In the genomic region with DNA sequence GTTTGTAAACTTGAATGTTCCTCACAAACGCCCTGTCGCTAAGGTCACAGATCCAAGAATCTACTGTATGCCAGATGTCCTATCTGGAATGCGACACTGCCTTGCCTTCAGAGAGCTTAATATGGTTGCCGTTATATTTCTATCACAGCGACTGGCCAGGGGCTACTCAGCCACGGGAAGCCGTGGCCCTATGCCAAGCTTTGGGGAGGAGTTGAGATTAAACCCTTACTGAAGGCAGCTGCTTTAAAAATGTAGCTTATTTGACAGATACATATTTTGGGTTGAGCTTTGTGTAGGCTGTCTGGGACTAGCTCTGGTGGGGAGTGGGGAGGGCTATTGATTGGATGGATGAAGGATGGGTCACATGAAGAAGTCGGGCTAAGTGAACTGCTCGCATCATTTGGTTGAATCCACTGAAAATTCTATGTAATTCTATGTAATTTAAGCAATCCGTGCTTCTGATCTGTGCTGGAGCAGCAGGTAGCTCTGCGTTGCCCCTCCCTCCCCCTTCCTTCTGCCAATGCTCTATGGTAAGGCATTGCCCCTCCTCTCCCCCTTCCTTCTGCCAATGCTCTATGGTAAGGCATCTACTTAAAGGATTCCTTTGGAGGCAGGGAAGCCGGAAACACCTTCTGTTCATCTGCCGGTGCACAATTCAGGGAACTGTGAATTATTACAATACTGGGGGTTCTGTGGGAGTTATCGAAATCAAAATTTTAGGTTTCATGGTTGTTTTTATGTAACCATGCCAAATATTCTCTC, we compare ENCODE assay signal across 10 mouse cellular contexts. TPM values are rescaled to one million over a fixed set of nuclear protein-coding genes. Genes with fewer than 3 reads are reported as not detected.
DNase-seq lines count a peak whose midpoint lies in the region; ATAC-seq and TF ChIP-seq lines count a peak whose summit lies in the region.
"Had no signal": no experiment of that assay in that cellular context is flagged by ENCODE, and none has a peak within 500 bp of the region (broad histone marks: within the 10 kb centered on the region; RNA-seq: fewer than 3 reads in every experiment).

No protein-coding gene starts in this region.

- H3K9ac ChIP-seq in lung, postnatal 0 days (replicated peaks; ENCODE audit: low read depth): no peak overlapping the region
- no peak overlapping the region for H3K9ac ChIP-seq in forebrain, postnatal 0 days
- H3K9ac ChIP-seq: midbrain, embryonic 15.5 days had no signal

- H3K4me3 ChIP-seq in lung, postnatal 0 days (ENCODE audit: low read depth, low read length): no peak overlapping the region
- H3K4me3 ChIP-seq in forebrain, postnatal 0 days (ENCODE audit: low read depth, low read length): no peak overlapping the region
- no peak overlapping the region for H3K4me3 ChIP-seq in limb, embryonic 10.5 days
- no peak overlapping the region for H3K4me3 ChIP-seq in cerebellum, adult 2 months (replicated peaks; ENCODE audit: insufficient read depth, low read depth, low read length)
- H3K4me3 ChIP-seq: midbrain, embryonic 15.5 days had no signal

- no peak for ATAC-seq in lung, postnatal 0 days
- peak; percentile 42; the same call in 1 of the 2 replicates for ATAC-seq in forebrain, postnatal 0 days
- ATAC-seq: midbrain, embryonic 15.5 days had no signal

- H3K27ac ChIP-seq in lung, postnatal 0 days (ENCODE audit: low read length): no peak overlapping the region
- H3K27ac ChIP-seq in forebrain, postnatal 0 days (ENCODE audit: low read depth, low read length): 0 out of 2 replicates have a peak overlapping the region, but pooled peaks have one; percentile 9
- peak overlapping the region; percentile 61; the same call in 1 of the 2 replicates for H3K27ac ChIP-seq in limb, embryonic 10.5 days
- H3K27ac ChIP-seq in cerebellum, adult 2 months (ENCODE audit: insufficient read depth, low read length): no peak overlapping the region
- H3K27ac ChIP-seq: midbrain, embryonic 15.5 days had no signal

- peak; percentile 89 for DNase-seq in heart, adult 11 months
- DNase-seq in heart, adult 9 months (ENCODE audit: low spot score in 2 of 2): no peak
- DNase-seq in lung, postnatal 0 days (ENCODE audit: low spot score): peak; percentile 20
- DNase-seq in lung, postnatal 36 days: no peak
- peak; percentile 35 for DNase-seq in forebrain, postnatal 0 days
- DNase-seq in limb, embryonic 10.5 days (ENCODE audit: low spot score): no peak
- DNase-seq in thymus, adult 18-20 months: no peak
- DNase-seq in cerebellum, adult 2 months: no peak

- no peak overlapping the region for H3K4me2 ChIP-seq in lung, postnatal 0 days (replicated peaks; ENCODE audit: low read depth, low read length)
- no peak overlapping the region for H3K4me2 ChIP-seq in forebrain, postnatal 0 days (ENCODE audit: low read depth)
- H3K4me2 ChIP-seq: midbrain, embryonic 15.5 days had no signal

- WGBS in lung, postnatal 0 days: 46% methylated on average over 14 of the region's 14 CpGs
- WGBS in forebrain, postnatal 0 days: 58% methylated on average over 14 of the region's 14 CpGs
- 83% methylated on average over 14 of the region's 14 CpGs for WGBS in limb, embryonic 10.5 days
- WGBS in cerebellum, adult 2 months: 31% methylated on average over 14 of the region's 14 CpGs

- TF ChIP-seq EP300 in lung, postnatal 0 days (IDR thresholded peaks at IDR 0.05): no peak

- no peak for TF ChIP-seq CTCF in lung, postnatal 0 days (IDR thresholded peaks at IDR 0.05)
- no peak for TF ChIP-seq CTCF in forebrain, postnatal 0 days (IDR thresholded peaks at IDR 0.05; ENCODE audit: low read depth)
- no peak for TF ChIP-seq CTCF in cerebellum, adult 2 months (IDR thresholded peaks at IDR 0.05; ENCODE audit: borderline replicate concordance, insufficient read depth, low read depth, low read length)

- no peaks in the 10 kb centered on the region for H3K9me3 ChIP-seq in lung, postnatal 0 days (ENCODE audit: low read length)
- H3K9me3 ChIP-seq in forebrain, postnatal 0 days (ENCODE audit: low read length): no peaks in the 10 kb centered on the region
- H3K9me3 ChIP-seq in limb, embryonic 10.5 days (replicated peaks): no peaks in the 10 kb centered on the region
- H3K9me3 ChIP-seq: midbrain, embryonic 15.5 days had no signal

- H3K36me3 ChIP-seq in lung, postnatal 0 days (ENCODE audit: insufficient read depth, low read length): no peaks in the 10 kb centered on the region
- no peaks in the 10 kb centered on the region for H3K36me3 ChIP-seq in forebrain, postnatal 0 days (ENCODE audit: insufficient read depth)
- peaks cover 15% of the 10 kb centered on the region for H3K36me3 ChIP-seq in limb, embryonic 10.5 days
- H3K36me3 ChIP-seq: midbrain, embryonic 15.5 days had no signal

- no peaks in the 10 kb centered on the region for H3K27me3 ChIP-seq in lung, postnatal 0 days (replicated peaks; ENCODE audit: insufficient read depth, low read length)
- H3K27me3 ChIP-seq in forebrain, postnatal 0 days (ENCODE audit: insufficient read depth, low read length): no peaks in the 10 kb centered on the region
- no peaks in the 10 kb centered on the region for H3K27me3 ChIP-seq in limb, embryonic 10.5 days (ENCODE audit: low read depth, poor library complexity, severe bottlenecking)
- H3K27me3 ChIP-seq in cerebellum, adult 2 months (ENCODE audit: control insufficient read depth, insufficient read depth, low read length): no peaks in the 10 kb centered on the region; the same call in 1 of the 2 replicates
- H3K27me3 ChIP-seq: midbrain, embryonic 15.5 days had no signal

- no peak for TF ChIP-seq POLR2A in cerebellum, adult 2 months (IDR thresholded peaks at IDR 0.05; ENCODE audit: borderline replicate concordance, insufficient read depth, low read length)

- H3K4me1 ChIP-seq in lung, postnatal 0 days (ENCODE audit: insufficient read depth, low read depth, low read length): no peaks in the 10 kb centered on the region
- peaks cover 12% of the 10 kb centered on the region for H3K4me1 ChIP-seq in forebrain, postnatal 0 days (ENCODE audit: insufficient read depth)
- peaks cover 58% of the 10 kb centered on the region for H3K4me1 ChIP-seq in limb, embryonic 10.5 days
- H3K4me1 ChIP-seq in cerebellum, adult 2 months (ENCODE audit: control insufficient read depth, insufficient read depth, low read length): no peaks in the 10 kb centered on the region

RNA-seq across cellular contexts. Expression of a gene that starts 28.0 kb away (rescaled TPM):
- polyA plus RNA-seq in lung, postnatal 0 days (2015; fragmentation: Nextera tagmentation; extraction: Ambion mirVana): 26.1 and 26.8 TPM in 2 replicates
- total RNA-seq in forebrain, postnatal 0 days (2014; rRNA removed): 15.1 and 16.3 TPM in 2 replicates
- polyA plus RNA-seq in forebrain, postnatal 0 days (2015; fragmentation: Nextera tagmentation; extraction: Ambion mirVana): 15.4 and 15.6 TPM in 2 replicates
- polyA plus RNA-seq in limb, embryonic 10.5 days (2016; fragmentation: Nextera tagmentation; extraction: Ambion mirVana): 20.4 and 25.7 TPM in 2 replicates
- polyA plus RNA-seq in cerebellum, adult 2 months (2012; rRNA removed): 13.4 and 16.1 TPM in 2 replicates
- total RNA-seq: MEL had no signal

Comparison
In these comparisons a context has a peak if more than half of its experiments do, and no peak if none do; other contexts are left out.
1. DNase-seq: peak in heart, adult 11 months (single experiment), lung, postnatal 0 days (single experiment) and forebrain, postnatal 0 days (single experiment); none in heart, adult 9 months (0 of 2), lung, postnatal 36 days (single experiment), limb, embryonic 10.5 days (single experiment), thymus, adult 18-20 months (0 of 2) and cerebellum, adult 2 months (0 of 2).
2. H3K27ac ChIP-seq: peak in forebrain, postnatal 0 days (single experiment) and limb, embryonic 10.5 days (single experiment); none in lung, postnatal 0 days (single experiment) and cerebellum, adult 2 months (single experiment).